Mouse (Mus musculus) C2C12 (cell line): ENCODE results near the gene Ptp4a2.

ENCODE experiments used
- CEBPB ChIP-seq: IDR thresholded peaks from one replicate; pipeline ENCODE4 v1.6.1; 2011; ENCODE audit warnings: low read depth, mild to moderate bottlenecking, control low read depth, moderate library complexity
- CTCF ChIP-seq: IDR thresholded peaks from one replicate; pipeline ENCODE4 v1.5.1; 2011; ENCODE audit not compliant: control insufficient read depth, insufficient read depth, insufficient read length
- FOSL1 ChIP-seq: IDR thresholded peaks from one replicate; pipeline ENCODE4 v1.8.0; 2011; ENCODE audit warnings: mild to moderate bottlenecking, low read length; ENCODE audit not compliant: poor library complexity, insufficient read depth, severe bottlenecking
- MAX ChIP-seq: IDR thresholded peaks from one replicate; pipeline ENCODE4 v1.6.1; 2011; ENCODE audit warnings: mild to moderate bottlenecking, control low read depth
- MYOD1 ChIP-seq: IDR thresholded peaks from one replicate; pipeline ENCODE4 v1.6.1; 2011; ENCODE audit warnings: low read depth; ENCODE audit not compliant: control insufficient read depth, insufficient read length
- USF1 ChIP-seq: IDR thresholded peaks from one replicate; pipeline ENCODE4 v1.6.1; 2011; ENCODE audit warnings: low read depth, mild to moderate bottlenecking, control low read depth, moderate library complexity

DNA sequence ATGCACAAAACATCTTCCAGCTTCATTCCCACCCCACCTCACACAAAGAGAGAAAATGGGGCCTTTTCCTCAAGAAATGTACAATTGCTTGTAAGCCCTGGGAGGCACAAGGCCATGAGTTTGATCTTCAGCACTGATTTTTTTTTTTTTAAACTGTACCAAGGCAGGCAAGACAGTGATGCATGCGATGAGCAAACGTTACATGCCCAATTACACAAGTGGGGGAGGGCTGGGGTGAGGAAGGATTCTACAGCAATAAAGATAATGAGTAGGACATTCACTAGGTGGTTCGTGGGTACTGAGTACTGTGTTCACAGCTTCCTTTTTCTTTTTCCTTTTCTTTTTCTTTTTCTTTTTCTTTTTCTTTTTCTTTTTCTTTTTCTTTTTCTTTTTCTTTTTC is 20.5 kb upstream of the Ptp4a2 start:
- TF ChIP-seq CTCF, result no peak
- TF ChIP-seq CEBPB, result no peak
- TF ChIP-seq MYOD1, result no peak
- TF ChIP-seq MAX, result no peak
- no peak for TF ChIP-seq USF1
- TF ChIP-seq FOSL1, result no peak
